Mouse (Mus musculus): ENCODE measurements around the gene Sgms1.
"Not testable (repeated sequence)": the region's sequence is repeated elsewhere in the genome, so short reads cannot be mapped to it uniquely, and the experiment has no call there.

Sgms1 gene

DNA sequence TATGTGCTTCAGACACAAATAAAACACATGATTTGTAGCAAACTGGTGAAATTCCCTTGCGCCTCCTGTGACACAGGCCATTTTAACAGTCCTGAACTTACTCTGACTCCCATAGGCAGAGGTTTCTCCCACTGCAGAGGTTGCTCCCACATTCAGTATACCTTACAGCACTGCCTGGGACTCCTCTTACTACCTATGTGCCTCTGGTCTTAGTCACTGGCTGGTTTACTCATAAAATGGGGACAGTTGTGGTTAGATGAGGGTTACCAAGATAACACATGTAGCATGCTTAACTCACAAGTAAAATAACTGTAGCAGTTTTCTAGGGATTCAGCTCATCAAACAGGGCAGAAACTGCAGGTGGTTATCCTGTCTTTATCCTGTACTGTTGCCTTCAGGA is 268.7 kb downstream of the Sgms1 start:
- no peak for DNase-seq

DNA sequence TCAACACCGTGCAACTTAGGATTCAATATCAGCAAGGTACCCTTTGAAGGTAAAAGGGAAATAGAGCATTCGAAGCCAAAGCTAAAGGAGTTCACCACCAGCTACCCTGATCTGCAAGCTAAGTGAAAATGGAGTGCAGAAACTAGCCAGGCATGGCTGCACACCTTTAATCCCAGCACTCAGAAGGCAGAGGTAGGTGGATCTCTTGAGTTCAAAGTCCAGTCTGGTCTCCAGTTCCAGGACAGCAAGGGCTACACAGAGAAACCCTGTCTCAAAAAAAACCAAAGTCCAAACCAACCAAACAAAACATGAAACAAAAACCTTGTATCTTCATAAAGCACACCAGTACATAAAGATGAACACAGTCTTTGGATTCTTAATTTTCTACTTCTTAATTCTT is 269.8 kb downstream of the Sgms1 start:
- DNase-seq = no peak

DNA sequence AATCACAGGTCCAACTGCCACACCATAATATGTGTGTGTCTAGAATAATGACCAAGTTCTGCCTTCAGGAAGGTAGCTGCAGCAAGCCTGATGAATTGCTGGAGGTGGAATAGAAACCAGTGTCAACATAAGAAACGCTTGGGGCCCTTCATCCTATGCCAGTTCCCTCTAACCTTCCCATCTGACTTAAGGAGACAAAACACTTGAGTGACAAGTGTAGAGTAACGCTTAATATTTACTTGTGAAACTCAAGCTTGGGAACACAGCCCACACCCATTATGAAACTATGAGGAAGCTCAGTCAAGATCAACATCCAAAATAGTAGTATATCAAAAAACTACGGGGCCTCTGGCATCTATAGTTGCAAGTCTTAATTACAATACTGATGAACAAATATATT is 271.0 kb downstream of the Sgms1 start:
- no peak for DNase-seq

DNA sequence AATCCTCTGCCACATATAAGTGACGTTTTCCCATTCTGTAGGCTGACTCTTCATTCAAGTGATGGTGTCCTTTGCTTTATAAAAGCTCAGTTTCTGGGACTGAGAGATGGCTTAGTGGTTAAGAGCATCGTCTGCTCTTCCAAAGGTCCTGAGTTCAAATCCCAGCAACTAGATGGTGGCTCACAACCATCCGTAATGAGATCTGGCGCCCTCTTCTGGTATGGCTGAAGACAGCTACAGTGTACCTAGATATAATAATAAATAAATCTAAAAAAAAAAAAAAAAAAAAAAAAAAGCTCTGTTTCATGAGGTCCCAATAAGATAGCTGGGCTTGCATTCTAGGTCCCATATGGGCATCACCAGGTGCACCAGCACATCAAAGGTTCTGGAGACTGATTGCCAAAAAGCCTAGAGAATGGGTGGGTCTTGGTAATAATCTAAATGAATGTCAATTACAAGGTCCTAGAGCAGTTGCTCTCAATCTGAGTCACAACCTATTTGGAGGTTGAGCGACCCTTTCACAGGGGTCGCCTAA is 272.0 kb downstream of the Sgms1 start:
- no peak for DNase-seq

DNA sequence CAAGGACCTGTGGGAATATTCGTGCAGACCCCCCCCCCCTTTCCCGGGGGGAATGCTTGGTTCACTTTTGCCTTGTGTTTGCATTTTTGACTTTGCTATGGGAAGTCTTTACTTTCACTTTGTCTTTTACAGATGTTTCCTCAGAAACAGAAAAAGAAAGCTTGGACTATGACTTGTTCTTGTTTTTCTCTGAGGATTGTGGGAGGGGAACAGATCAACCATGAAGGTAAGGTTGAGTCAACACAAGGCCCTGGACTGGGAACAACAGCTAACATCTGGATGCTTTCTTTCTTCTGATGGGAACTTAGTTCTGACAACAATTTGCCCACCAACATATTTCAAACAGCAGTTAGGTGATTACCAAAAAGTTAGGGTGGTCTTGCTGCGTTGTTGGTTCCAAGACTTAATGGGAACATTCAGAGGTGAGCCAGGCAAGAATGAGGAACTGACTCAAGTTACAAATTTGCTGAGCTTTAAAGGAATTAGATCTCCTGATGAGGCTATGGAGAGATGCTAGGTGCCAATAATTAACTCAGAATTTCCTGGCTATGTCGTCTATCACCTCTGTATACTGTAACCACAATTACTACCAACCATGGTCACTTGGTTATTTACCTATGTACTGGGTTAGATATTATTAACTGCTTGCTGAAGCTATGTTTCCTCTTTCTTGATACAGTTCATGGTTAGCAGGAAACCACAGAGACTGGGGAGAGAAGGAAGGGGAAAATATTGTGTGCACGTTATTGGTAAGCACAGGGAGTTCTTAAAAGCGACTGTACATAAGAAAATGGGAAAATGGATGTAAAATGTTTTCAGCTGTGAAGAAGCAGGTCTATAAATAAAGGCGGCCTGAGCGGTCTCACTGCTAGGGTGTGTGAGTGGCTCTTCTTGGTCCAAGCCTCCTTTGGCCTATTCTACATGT is 277.4 kb downstream of the Sgms1 start:
- no peak for DNase-seq

DNA sequence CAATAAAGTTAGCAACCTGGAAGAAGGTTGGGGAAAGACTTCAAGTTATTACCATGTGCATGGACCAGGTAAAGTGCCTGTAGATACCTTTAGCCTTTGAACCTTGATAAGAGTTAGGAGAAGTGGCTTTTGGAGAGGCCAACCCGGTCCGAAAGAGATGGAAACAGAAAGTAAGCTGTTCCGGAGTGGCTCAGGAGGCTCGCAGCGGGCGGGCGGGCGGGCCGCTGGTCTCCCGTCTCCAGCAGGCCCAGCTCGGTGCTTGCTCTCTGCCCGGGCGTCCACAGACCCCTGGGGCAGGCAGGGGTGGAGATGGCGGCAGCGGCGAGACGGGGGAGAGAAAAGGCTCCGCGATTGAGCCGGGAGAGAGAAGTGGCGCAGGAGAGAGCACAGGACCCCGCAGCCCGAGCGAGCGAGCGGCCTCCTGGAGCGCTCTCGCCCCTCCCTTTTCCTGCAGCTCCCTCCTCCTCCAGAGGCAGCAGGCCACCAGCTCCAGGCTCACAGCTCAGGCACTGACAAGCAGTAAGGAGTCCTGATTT is 281.7 kb downstream of the Sgms1 start, which contains the start of gene Asah2:
Asah2 (minus strand) TSS at position 441 of the 536 bp plus-strand sequence.
- DNase-seq = peak; percentile 43 to 48

DNA sequence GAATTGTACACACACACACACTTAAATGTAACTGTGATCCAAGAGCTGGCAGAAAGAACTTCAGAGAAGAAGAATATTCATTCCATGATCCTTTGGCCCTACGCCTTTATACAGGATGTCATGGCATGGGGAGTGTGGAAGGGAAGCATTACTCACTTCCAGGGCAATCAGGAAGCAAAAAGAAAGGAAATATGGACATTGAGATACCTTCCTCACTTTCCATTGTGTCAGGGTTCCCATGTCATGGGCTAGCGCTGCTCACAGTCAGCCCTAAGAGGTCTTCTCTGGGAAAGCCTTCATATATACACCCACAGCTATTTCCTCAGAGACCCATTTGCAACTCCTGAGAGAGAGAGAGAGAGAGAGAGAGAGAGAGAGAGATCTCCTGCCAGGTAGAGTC is 282.8 kb downstream of the Sgms1 start:
- DNase-seq = no peak

DNA sequence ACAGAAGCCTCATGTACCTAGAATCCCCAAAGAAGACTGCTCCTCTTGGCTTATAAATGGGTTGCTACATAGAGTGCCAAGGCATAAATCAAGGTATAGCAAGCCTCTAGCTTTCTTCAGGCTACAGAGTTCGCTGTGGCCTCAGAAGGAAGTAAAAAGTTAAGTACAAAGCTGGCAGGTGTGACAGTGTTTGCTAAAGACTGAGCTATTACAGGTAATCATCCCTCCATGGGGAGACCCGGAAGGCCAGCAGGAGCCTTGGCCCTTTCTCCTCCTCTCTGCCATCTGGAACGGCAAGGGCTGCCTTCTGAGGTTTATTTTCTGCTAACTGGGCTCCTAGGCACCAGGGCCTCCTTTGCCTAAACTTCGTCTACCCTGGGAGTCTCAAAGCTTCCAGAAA is 285.3 kb downstream of the Sgms1 start:
- peak; percentile 17 to 23 for DNase-seq

DNA sequence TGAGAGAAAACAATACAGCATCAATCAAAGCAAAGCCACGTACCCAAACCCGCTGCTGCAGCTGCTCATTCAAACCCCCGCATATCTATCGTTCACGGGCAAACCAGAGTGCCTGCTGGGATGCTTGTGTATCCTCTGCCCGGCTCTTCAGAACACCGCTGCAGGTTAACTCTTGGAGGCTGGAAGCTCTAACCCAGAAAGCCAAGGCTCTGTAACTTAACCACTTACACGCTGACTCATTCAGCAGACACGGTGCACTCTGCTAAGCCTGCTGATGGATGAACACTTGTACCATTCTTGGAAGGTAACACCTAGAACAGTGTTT is 286.6 kb downstream of the Sgms1 start:
- peak in 1 of 2 experiments; percentile 11 for DNase-seq

DNA sequence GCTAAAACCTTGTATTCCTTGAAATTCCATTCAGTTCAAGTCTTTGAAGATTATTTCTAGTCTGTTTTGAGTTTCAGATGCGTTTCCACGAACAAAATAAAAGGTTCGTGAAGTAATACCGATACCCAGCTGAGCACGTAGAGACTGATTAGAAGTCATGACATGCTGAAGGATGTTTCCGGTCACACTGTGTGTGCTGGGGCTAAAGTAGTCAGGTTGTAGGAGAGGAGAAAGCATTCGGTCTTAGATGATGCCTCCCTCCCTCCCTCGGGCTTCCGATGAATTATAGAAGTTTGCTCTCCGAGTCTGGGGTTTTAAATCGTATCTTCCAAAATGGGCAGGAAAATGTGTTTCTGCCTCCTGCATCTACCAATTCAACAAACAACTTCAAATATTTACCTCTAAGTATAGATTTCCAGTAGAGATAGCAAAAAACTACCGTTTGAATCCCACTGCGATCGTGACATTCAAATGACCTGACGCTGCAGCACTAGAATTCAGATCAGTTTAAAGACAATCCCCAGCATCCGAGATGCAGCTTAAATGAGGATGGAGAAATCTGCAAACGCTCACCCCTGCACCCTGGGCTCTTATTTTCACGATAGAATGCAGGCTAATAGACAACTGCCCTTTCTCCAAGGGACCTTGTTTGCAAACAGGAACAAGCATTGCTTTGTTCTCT is 287.1 kb downstream of the Sgms1 start:
- no peak for DNase-seq

DNA sequence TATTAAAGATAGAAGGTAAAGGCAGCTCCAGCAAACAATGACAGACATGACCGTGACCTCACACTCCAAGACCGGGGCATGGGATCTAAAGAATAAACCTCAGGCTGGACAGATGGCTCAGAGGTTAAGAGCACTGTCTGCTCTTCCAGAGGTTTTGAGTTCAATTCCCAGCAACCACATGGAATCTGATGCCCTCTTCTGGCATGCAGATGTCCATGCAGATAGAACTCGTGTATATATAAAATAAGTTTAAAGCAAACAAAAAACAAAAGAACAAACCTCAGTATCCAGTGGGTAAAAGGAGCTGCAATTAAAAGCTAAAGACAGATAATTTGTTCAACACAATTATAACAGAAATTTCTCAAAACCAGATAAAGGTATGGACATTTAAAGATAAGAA is 290.9 kb downstream of the Sgms1 start:
- DNase-seq = no peak

DNA sequence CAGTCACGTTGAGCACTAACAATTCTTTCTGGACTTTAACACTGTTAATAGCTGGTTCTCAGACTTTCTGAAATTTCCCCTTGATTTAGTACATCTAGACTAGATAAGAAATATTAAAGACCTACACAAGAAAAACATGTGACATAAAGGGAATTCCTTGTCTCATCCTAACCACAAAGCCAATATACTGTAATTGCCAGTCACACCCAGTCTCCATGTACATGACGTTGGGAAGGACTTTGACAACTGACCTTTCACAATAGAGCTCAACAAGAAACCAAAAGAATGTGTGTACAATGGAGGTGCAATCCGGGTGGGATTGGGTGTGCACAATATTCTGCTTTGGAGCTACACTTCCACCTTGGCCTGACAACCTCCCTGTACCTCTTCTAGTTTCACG is 297.2 kb downstream of the Sgms1 start:
- DNase-seq = no peak

DNA sequence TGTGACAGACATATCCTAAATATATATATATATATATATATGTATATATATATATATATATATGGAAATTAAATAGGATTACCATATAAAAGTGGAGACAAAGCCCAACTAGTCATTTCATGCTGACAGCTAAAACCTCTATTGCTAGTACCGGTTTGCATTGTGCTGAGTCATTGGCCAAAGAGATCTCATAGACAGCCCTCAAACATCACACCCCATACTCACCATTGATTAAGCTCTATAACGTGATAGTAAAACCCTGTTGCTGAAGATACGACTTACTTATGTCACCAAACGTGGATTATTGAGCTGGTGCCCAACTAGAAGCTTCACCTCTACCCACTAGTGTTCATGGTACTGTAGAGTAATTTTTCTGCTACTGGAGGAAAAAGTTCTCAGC is 298.7 kb downstream of the Sgms1 start:
- no peak for DNase-seq

DNA sequence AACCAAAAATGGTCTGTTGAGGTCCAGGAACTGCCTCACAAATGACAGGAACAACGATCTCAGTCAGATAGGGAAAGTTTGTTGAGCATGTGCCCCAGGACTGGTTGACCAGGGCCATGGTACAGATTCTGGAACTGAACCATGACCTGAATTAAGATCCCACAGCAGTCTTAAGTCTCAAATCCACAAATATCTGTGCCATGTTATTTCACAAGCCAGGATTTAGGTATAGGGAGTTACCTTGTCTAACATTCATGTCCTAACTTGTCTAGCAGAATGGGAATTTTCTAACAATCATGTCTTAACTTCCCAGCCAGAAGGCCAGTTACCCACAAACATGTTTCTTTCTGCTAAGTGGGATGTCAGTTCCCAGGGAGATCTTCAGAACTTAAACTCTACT is 300.9 kb downstream of the Sgms1 start:
- DNase-seq = no peak

DNA sequence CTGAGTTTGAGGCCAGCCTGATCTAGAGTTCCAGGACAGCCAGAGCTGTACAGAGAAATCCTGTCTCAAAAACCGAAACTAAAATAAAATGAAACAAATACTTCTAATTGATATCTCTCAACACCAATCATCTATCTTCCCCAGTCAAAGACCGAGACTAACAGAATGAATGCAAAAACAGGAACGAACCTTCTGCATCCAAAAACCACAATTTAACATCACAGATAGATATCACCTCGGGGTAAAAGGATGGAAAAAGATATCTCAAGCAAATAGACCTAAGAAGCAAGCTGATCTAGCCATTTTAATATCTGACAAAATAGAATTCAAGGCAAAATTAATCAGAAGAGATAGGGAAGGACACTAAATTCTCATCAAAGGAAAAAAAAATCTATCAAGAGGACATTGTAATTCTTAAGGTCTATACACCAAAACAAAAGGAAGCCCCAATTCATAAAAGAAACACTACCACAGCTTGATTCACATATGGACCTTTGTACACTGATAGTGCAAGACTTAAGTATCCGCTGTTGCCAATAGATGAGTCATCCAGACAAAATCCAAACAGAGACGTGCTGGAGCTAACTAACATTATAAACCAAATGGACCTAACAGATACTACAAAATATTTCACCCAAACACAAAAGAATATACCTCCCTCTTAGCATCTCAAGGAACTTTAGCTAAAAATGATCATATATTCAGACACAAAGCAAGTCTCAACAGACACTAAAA is 301.6 kb downstream of the Sgms1 start:
- DNase-seq = no peak

DNA sequence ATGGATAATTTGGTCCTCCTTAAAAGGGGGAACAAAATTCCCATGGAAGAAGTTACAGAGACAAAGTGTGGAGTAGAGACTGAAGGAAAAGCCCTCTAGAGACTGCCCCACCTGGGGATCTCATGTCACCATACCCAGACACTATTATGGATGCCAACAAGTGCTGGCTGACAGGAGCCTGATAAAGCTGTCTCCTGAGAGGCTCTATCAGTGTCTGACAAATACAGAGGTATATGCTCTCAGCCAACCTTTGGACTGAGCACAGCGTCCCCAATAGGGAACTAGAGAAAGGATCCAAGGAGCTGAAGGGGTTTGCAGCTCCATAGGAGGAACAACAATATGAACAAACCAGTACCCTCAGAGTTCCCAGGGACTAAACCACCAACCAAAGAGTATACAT is 304.7 kb downstream of the Sgms1 start:
- not testable (repeated sequence) for DNase-seq

All from cerebellum, adult 18-20 months (tissue).